Mouse (Mus musculus): ENCODE measurements around the gene Klf5. TPM values are rescaled to one million over a fixed set of nuclear protein-coding genes. Genes with fewer than 3 reads are reported as not detected.

The Klf5 gene
- total and polyA plus RNA-seq, 2 experiments from 2014 or later = 6.2 to 12.1 TPM

DNA sequence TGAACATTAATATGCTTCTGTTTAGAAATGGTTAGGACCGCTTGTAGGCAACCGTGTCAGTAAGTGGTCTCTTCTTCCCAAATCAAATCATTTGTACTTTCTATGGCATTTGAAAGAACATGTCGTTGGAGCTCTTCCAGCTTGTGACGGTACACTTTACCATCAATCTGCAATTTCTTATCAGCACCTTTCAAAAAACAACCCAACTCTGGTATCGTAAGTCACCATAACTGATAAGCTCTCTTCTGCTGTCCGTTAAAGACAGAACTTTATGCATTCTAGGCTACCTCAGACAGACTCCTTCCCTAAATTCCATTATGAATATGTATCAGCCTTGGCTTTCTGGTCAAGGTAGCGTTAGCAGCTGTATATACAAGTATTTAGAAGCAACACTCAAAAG, 7.9 kb downstream of the Klf5 start:
- TF ChIP-seq CTCF (IDR thresholded peaks at IDR 0.05; ENCODE audit: low read depth) = no peak
- WGBS = 90% methylated on average over 7 of the region's 7 CpGs
- Histone ChIP-seq H3K27me3 (ENCODE audit: insufficient read depth, low read length) (no peaks in the 10 kb centered on the region), H3K36me3 (ENCODE audit: insufficient read depth) (peaks cover 3% of the 10 kb centered on the region; the same call in 1 of the 2 replicates), H3K9me3 (ENCODE audit: low read length) (no peaks in the 10 kb centered on the region), H3K4me1 (ENCODE audit: insufficient read depth) (no peaks in the 10 kb centered on the region), H3K9ac (no peak overlapping the region), H3K4me2 (ENCODE audit: low read depth) (no peak overlapping the region), H3K4me3 (ENCODE audit: low read depth, low read length) (no peak overlapping the region), H3K27ac (ENCODE audit: low read depth, low read length) (no peak overlapping the region)
- ATAC-seq = no peak
- DNase-seq = no peak

DNA sequence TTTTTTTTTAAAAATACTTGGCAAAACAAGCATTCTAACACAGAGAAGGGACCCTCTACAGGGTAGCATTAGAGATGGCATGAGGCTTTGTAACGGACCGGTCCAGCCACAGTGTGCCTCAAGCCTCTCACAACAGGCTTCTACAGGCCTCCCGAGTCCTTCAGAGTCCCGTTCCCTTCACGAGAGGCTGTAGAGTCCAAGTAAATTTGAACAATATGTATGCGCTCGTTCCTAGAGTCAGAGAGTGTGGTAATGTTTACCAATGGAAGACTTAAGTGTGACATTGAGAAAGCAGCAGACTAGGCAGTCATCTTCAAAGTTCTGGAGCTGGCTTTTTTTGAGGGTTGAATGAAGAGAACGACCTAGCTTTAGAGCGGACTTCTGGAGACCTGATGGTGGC, 11.1 kb downstream of the Klf5 start:
- H3K9ac ChIP-seq = no peak overlapping the region
- H3K9me3 ChIP-seq (ENCODE audit: low read length) = no peaks in the 10 kb centered on the region
- H3K27me3 ChIP-seq (ENCODE audit: insufficient read depth, low read length) = no peaks in the 10 kb centered on the region
- ATAC-seq (no peak), DNase-seq (no peak)
- no peak overlapping the region for H3K4me3 ChIP-seq (ENCODE audit: low read depth, low read length)
- H3K4me1 ChIP-seq (ENCODE audit: insufficient read depth) = no peaks in the 10 kb centered on the region
- 83% methylated on average over 9 of the region's 9 CpGs for WGBS
- TF ChIP-seq CTCF (IDR thresholded peaks at IDR 0.05; ENCODE audit: low read depth) = no peak
- H3K27ac ChIP-seq (ENCODE audit: low read depth, low read length) = no peak overlapping the region
- no peak overlapping the region for H3K4me2 ChIP-seq (ENCODE audit: low read depth)
- 0 out of 2 replicates have a peak, but pooled peaks cover 3% of the 10 kb centered on the region for H3K36me3 ChIP-seq (ENCODE audit: insufficient read depth)

DNA sequence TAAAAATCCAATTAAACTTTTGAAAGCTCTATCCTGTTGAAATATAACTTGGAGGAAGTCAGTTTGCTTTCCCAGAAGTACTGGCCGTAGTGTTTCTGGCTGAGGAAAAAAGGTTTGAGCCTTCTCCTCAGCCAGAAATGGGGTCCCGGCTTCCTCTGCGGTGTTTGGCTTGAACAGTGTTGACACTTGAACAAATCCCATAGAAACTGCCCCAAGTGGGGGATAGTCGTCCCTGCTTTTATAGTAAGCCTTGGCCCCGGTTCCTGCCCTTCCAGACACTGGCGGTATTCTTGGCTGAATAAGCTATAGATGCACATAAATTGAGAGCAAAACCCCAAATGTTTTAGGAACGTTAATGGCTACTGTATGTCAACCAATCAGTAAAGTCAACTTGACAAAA, 11.9 kb downstream of the Klf5 start:
- no peaks in the 10 kb centered on the region for H3K9me3 ChIP-seq (ENCODE audit: low read length)
- H3K9ac ChIP-seq = no peak overlapping the region
- H3K27ac ChIP-seq (ENCODE audit: low read depth, low read length) = no peak overlapping the region
- no peak overlapping the region for H3K4me2 ChIP-seq (ENCODE audit: low read depth)
- H3K4me1 ChIP-seq (ENCODE audit: insufficient read depth) = no peaks in the 10 kb centered on the region
- ATAC-seq = no peak
- H3K27me3 ChIP-seq (ENCODE audit: insufficient read depth, low read length) = no peaks in the 10 kb centered on the region
- 51% methylated on average over 7 of the region's 7 CpGs for WGBS
- no peak for TF ChIP-seq CTCF (IDR thresholded peaks at IDR 0.05; ENCODE audit: low read depth)
- H3K4me3 ChIP-seq (ENCODE audit: low read depth, low read length) = no peak overlapping the region
- H3K36me3 ChIP-seq (ENCODE audit: insufficient read depth) = 0 out of 2 replicates have a peak, but pooled peaks cover 3% of the 10 kb centered on the region
- no peak for DNase-seq

DNA sequence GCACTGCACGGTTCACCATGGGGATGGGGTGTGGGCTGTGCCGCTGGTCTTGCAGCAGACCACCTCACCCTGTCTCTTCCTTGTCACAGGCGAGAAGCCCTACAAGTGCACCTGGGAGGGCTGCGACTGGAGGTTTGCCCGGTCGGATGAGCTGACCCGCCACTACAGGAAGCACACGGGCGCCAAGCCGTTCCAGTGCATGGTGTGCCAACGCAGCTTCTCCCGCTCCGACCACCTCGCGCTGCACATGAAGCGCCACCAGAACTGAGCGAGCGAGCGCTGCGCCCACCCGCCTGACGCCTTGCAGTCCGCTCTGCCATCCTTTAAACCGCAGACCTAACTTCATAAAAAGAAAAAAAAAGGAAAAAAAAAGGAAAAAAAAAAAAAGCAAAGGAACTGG, 14.6 kb downstream of the Klf5 start:
- no peak for DNase-seq
- Histone ChIP-seq H3K4me1 (ENCODE audit: insufficient read depth) (no peaks in the 10 kb centered on the region), H3K36me3 (ENCODE audit: insufficient read depth) (0 out of 2 replicates have a peak, but pooled peaks cover 3% of the 10 kb centered on the region), H3K4me3 (ENCODE audit: low read depth, low read length) (no peak overlapping the region), H3K9ac (no peak overlapping the region), H3K27me3 (ENCODE audit: insufficient read depth, low read length) (no peaks in the 10 kb centered on the region), H3K4me2 (ENCODE audit: low read depth) (no peak overlapping the region), H3K9me3 (ENCODE audit: low read length) (no peaks in the 10 kb centered on the region), H3K27ac (ENCODE audit: low read depth, low read length) (no peak overlapping the region)
- no peak for TF ChIP-seq CTCF (IDR thresholded peaks at IDR 0.05; ENCODE audit: low read depth)
- no peak for ATAC-seq
- 97% methylated on average over 24 of the region's 24 CpGs for WGBS

DNA sequence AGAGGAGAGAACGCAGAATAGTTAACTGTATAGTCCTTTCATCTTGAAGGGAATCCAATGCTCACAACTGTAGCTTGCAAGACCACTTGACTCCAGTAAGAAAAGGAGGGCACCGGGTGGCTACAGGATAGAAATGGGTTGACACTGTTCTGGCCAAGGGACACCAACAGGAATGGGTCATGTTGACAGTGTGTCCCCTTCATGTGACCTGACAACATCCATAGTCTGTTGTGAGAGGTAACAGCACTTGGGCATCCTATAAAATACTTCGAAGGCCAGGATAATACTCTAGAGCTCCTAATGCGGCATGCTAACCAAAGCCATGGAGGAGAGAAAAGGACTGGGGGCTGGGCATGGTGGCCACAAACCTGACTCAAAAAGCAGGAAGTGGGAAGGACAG, 17.8 kb downstream of the Klf5 start:
- TF ChIP-seq CTCF (IDR thresholded peaks at IDR 0.05; ENCODE audit: low read depth) = no peak
- Histone ChIP-seq H3K9me3 (ENCODE audit: low read length) (no peaks in the 10 kb centered on the region), H3K4me2 (ENCODE audit: low read depth) (no peak overlapping the region), H3K27ac (ENCODE audit: low read depth, low read length) (no peak overlapping the region), H3K9ac (no peak overlapping the region), H3K4me1 (ENCODE audit: insufficient read depth) (no peaks in the 10 kb centered on the region), H3K4me3 (ENCODE audit: low read depth, low read length) (no peak overlapping the region), H3K27me3 (ENCODE audit: insufficient read depth, low read length) (no peaks in the 10 kb centered on the region), H3K36me3 (ENCODE audit: insufficient read depth) (0 out of 2 replicates have a peak, but pooled peaks cover 3% of the 10 kb centered on the region)
- WGBS = 92% methylated on average over 4 of the region's 4 CpGs
- ATAC-seq = no peak
- no peak for DNase-seq

DNA sequence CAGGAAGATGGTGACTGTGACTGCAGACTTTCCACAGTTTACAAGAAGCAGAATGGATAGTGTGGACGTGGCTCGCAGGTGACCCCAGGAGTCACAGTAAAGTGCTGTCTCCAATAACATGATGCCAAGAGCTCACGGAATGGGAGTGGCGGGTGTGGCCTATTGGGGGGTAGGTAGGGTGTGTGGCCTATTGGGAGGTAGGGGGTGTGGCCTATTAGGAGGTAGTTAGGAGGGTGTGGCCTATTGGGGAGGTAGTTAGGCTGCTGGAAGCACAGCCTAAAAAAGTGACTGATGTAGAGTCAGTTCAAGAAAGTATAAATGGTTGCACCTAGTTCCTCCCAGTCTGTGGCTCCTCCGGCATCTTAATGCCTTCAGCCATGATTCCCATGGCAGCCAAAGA, 22.2 kb downstream of the Klf5 start:
- no peak overlapping the region for H3K4me2 ChIP-seq (ENCODE audit: low read depth)
- no peaks in the 10 kb centered on the region for H3K4me1 ChIP-seq (ENCODE audit: insufficient read depth)
- no peak overlapping the region for H3K4me3 ChIP-seq (ENCODE audit: low read depth, low read length)
- H3K36me3 ChIP-seq (ENCODE audit: insufficient read depth) = no peaks in the 10 kb centered on the region
- 93% methylated on average over 5 of the region's 5 CpGs for WGBS
- no peaks in the 10 kb centered on the region for H3K27me3 ChIP-seq (ENCODE audit: insufficient read depth, low read length)
- ATAC-seq (no peak), DNase-seq (no peak)
- no peak overlapping the region for H3K9ac ChIP-seq
- no peak overlapping the region for H3K27ac ChIP-seq (ENCODE audit: low read depth, low read length)
- TF ChIP-seq CTCF (IDR thresholded peaks at IDR 0.05; ENCODE audit: low read depth) = no peak
- H3K9me3 ChIP-seq (ENCODE audit: low read length) = no peaks in the 10 kb centered on the region

DNA sequence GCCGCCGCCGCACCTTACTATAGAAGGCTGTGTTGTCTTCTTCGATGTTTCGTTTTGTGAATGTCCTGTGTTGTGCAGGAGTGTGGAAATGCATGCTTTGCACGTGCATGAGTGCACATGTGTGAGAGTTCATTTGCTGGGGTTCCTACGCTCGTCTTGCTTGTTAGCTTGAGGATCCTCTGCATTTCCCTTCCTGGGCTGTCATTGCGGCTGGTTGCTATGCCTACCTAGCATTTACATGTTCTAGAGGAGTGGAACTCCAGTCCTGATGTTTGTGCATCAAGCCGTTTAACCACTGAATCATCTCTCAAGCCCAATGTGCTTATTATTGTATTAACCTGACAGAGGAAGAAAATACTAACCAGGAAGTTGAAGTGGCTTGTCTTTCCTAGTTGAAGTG, 24.9 kb downstream of the Klf5 start:
- Histone ChIP-seq H3K9ac (no peak overlapping the region), H3K27me3 (ENCODE audit: insufficient read depth, low read length) (no peaks in the 10 kb centered on the region), H3K9me3 (ENCODE audit: low read length) (no peaks in the 10 kb centered on the region), H3K27ac (ENCODE audit: low read depth, low read length) (no peak overlapping the region), H3K4me2 (ENCODE audit: low read depth) (no peak overlapping the region), H3K36me3 (ENCODE audit: insufficient read depth) (no peaks in the 10 kb centered on the region), H3K4me3 (ENCODE audit: low read depth, low read length) (no peak overlapping the region), H3K4me1 (ENCODE audit: insufficient read depth) (no peaks in the 10 kb centered on the region)
- ATAC-seq = no peak
- no peak for DNase-seq
- TF ChIP-seq CTCF (IDR thresholded peaks at IDR 0.05; ENCODE audit: low read depth) = no peak
- 82% methylated on average over 10 of the region's 10 CpGs for WGBS

DNA sequence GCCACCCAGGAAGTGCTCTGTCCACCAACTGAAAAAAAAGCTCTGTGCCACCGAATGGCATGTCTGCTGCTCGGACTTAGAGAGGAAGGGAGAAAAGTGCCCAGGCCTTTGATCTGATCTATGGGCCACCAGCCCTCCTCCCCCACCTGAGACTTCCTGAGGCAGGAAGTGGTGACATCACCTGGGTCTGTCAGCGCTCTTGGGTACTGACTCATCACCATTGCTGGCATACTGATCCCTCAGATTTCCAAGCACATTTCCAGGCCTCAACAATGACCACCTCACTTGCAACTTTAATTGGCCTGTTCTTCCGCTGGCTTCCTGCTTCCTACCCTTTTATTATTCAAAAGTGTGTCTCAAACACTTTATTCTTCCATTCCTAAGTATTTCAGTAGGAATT, 26.0 kb downstream of the Klf5 start:
- Histone ChIP-seq H3K4me2 (ENCODE audit: low read depth) (no peak overlapping the region), H3K27me3 (ENCODE audit: insufficient read depth, low read length) (no peaks in the 10 kb centered on the region), H3K27ac (ENCODE audit: low read depth, low read length) (no peak overlapping the region), H3K4me1 (ENCODE audit: insufficient read depth) (no peaks in the 10 kb centered on the region), H3K9ac (no peak overlapping the region), H3K36me3 (ENCODE audit: insufficient read depth) (no peaks in the 10 kb centered on the region), H3K4me3 (ENCODE audit: low read depth, low read length) (no peak overlapping the region), H3K9me3 (ENCODE audit: low read length) (no peaks in the 10 kb centered on the region)
- ATAC-seq (no peak), DNase-seq (no peak)
- WGBS = 82% methylated on average over 4 of the region's 4 CpGs
- no peak for TF ChIP-seq CTCF (IDR thresholded peaks at IDR 0.05; ENCODE audit: low read depth)
